Mouse (Mus musculus): ENCODE measurements at regions not wholly inside any gene's neighbourhood (a gene's known extent, or its start where the extent isn't known, plus 50 kb on each side); places are given as distances from the start of the nearest gene placed in this dataset. TPM values are rescaled to one million over a fixed set of nuclear protein-coding genes. Genes with fewer than 3 reads are reported as not detected.

- no peak for DNase-seq
- intact Hi-C loops (cut with DNase I) = no loop called here
Measured at GRCm38 (mm10) chr3:38537770-38538169, 53.1 kb upstream of the Ankrd50 start.

Small RNA genes in the stretch of these regions (microRNA-seq; reads per million reads assigned to microRNA genes)
- gene Gm24462 = not detected
